Mouse (Mus musculus): ENCODE measurements around the gene Celf5. TPM values are rescaled to one million over a fixed set of nuclear protein-coding genes. Genes with fewer than 3 reads are reported as not detected.
A peak's percentile ranks its signal among the peaks of the same experiment; 100 is the strongest.

The Celf5 gene
- polyA plus RNA-seq, 1 experiment from 2014 or later: 46.6 TPM

- Histone ChIP-seq H3K4me1 (replicated peaks; ENCODE audit: control insufficient read depth, insufficient read depth, low read length) (peaks cover 16% of the 10 kb centered on the region), H3K4me3 (replicated peaks; ENCODE audit: low read length) (no peak overlapping the region; the same call in 1 of the 2 replicates), H3K36me3 (replicated peaks; ENCODE audit: control insufficient read depth, insufficient read depth) (peaks cover 33% of the 10 kb centered on the region), H3K9ac (peak overlapping the region; percentile 75; the same call in 1 of the 2 replicates), H3K4me2 (replicated peaks) (peak overlapping the region; percentile 86), H3K9me3 (ENCODE audit: control insufficient read depth, low read length) (no peaks in the 10 kb centered on the region), H3K27ac (no peak overlapping the region), H3K27me3 (ENCODE audit: control insufficient read depth, insufficient read depth, low read length) (no peaks in the 10 kb centered on the region)
- DNase-seq (ENCODE audit: low spot score) (no peak), ATAC-seq (ENCODE audit: low FRiP score) (no peak)
- WGBS: 91% methylated on average over 11 of the region's 11 CpGs
Observed at GRCm38 (mm10) chr10:81494260-81495041, 11.9 kb upstream of the Celf5 start.

GRCm38 (mm10) chr10:81493601-81494220 is 11.2 kb upstream of the Celf5 start:
- no peak overlapping the region for H3K27ac ChIP-seq
- H3K4me1 ChIP-seq (replicated peaks; ENCODE audit: control insufficient read depth, insufficient read depth, low read length): peaks cover 16% of the 10 kb centered on the region
- no peak overlapping the region for H3K9ac ChIP-seq
- WGBS: 82% methylated on average over 8 of the region's 8 CpGs
- H3K4me3 ChIP-seq (replicated peaks; ENCODE audit: low read length): no peak overlapping the region
- H3K4me2 ChIP-seq (replicated peaks): no peak overlapping the region
- no peak for DNase-seq (ENCODE audit: low spot score)
- ATAC-seq (ENCODE audit: low FRiP score): no peak
- H3K36me3 ChIP-seq (replicated peaks; ENCODE audit: control insufficient read depth, insufficient read depth): peaks cover 40% of the 10 kb centered on the region
- no peaks in the 10 kb centered on the region for H3K9me3 ChIP-seq (ENCODE audit: control insufficient read depth, low read length)
- no peaks in the 10 kb centered on the region for H3K27me3 ChIP-seq (ENCODE audit: control insufficient read depth, insufficient read depth, low read length)

- 87% methylated on average over 11 of the region's 11 CpGs for WGBS
- H3K27ac ChIP-seq: no peak overlapping the region
- no peak overlapping the region for H3K4me3 ChIP-seq (replicated peaks; ENCODE audit: low read length)
- H3K9ac ChIP-seq: no peak overlapping the region
- peaks cover 50% of the 10 kb centered on the region for H3K36me3 ChIP-seq (replicated peaks; ENCODE audit: control insufficient read depth, insufficient read depth)
- peaks cover 16% of the 10 kb centered on the region for H3K4me1 ChIP-seq (replicated peaks; ENCODE audit: control insufficient read depth, insufficient read depth, low read length)
- no peak overlapping the region for H3K4me2 ChIP-seq (replicated peaks)
- H3K27me3 ChIP-seq (ENCODE audit: control insufficient read depth, insufficient read depth, low read length): no peaks in the 10 kb centered on the region
- no peaks in the 10 kb centered on the region for H3K9me3 ChIP-seq (ENCODE audit: control insufficient read depth, low read length)
- ATAC-seq (ENCODE audit: low FRiP score) (no peak), DNase-seq (ENCODE audit: low spot score) (no peak)
Observed at GRCm38 (mm10) chr10:81492606-81493240, 10.2 kb upstream of the Celf5 start.

GRCm38 (mm10) chr10:81491018-81491417 is 8.5 kb upstream of the Celf5 start:
- no peaks in the 10 kb centered on the region for H3K27me3 ChIP-seq (ENCODE audit: control insufficient read depth, insufficient read depth, low read length)
- no peak overlapping the region for H3K27ac ChIP-seq
- H3K4me2 ChIP-seq (replicated peaks): no peak overlapping the region
- no peaks in the 10 kb centered on the region for H3K9me3 ChIP-seq (ENCODE audit: control insufficient read depth, low read length)
- ATAC-seq (ENCODE audit: low FRiP score) (no peak), DNase-seq (ENCODE audit: low spot score) (no peak)
- peaks cover 12% of the 10 kb centered on the region for H3K4me1 ChIP-seq (replicated peaks; ENCODE audit: control insufficient read depth, insufficient read depth, low read length)
- H3K36me3 ChIP-seq (replicated peaks; ENCODE audit: control insufficient read depth, insufficient read depth): peaks cover 67% of the 10 kb centered on the region
- no peak overlapping the region for H3K4me3 ChIP-seq (replicated peaks; ENCODE audit: low read length)
- 93% methylated on average over 9 of the region's 9 CpGs for WGBS
- H3K9ac ChIP-seq: no peak overlapping the region

- Histone ChIP-seq H3K9ac (no peak overlapping the region), H3K27me3 (ENCODE audit: control insufficient read depth, insufficient read depth, low read length) (no peaks in the 10 kb centered on the region), H3K36me3 (replicated peaks; ENCODE audit: control insufficient read depth, insufficient read depth) (peaks cover 68% of the 10 kb centered on the region), H3K4me3 (replicated peaks; ENCODE audit: low read length) (no peak overlapping the region), H3K9me3 (ENCODE audit: control insufficient read depth, low read length) (no peaks in the 10 kb centered on the region), H3K4me1 (replicated peaks; ENCODE audit: control insufficient read depth, insufficient read depth, low read length) (peaks cover 5% of the 10 kb centered on the region), H3K4me2 (replicated peaks) (no peak overlapping the region), H3K27ac (no peak overlapping the region)
- DNase-seq (ENCODE audit: low spot score) (no peak), ATAC-seq (ENCODE audit: low FRiP score) (no peak)
- WGBS: 84% methylated on average over 14 of the region's 14 CpGs
Observed at GRCm38 (mm10) chr10:81489941-81490340, 7.4 kb upstream of the Celf5 start.

- no peak overlapping the region for H3K27ac ChIP-seq
- H3K36me3 ChIP-seq (replicated peaks; ENCODE audit: control insufficient read depth, insufficient read depth): peaks cover 68% of the 10 kb centered on the region
- ATAC-seq (ENCODE audit: low FRiP score) (no peak), DNase-seq (ENCODE audit: low spot score) (no peak)
- no peaks in the 10 kb centered on the region for H3K9me3 ChIP-seq (ENCODE audit: control insufficient read depth, low read length)
- no peak overlapping the region for H3K4me2 ChIP-seq (replicated peaks)
- H3K4me1 ChIP-seq (replicated peaks; ENCODE audit: control insufficient read depth, insufficient read depth, low read length): peaks cover 6% of the 10 kb centered on the region; the same call in 1 of the 2 replicates
- H3K27me3 ChIP-seq (ENCODE audit: control insufficient read depth, insufficient read depth, low read length): no peaks in the 10 kb centered on the region
- no peak overlapping the region for H3K9ac ChIP-seq
- H3K4me3 ChIP-seq (replicated peaks; ENCODE audit: low read length): no peak overlapping the region
- 93% methylated on average over 11 of the region's 11 CpGs for WGBS
Observed at GRCm38 (mm10) chr10:81488081-81488480, 5.6 kb upstream of the Celf5 start.

DNA sequence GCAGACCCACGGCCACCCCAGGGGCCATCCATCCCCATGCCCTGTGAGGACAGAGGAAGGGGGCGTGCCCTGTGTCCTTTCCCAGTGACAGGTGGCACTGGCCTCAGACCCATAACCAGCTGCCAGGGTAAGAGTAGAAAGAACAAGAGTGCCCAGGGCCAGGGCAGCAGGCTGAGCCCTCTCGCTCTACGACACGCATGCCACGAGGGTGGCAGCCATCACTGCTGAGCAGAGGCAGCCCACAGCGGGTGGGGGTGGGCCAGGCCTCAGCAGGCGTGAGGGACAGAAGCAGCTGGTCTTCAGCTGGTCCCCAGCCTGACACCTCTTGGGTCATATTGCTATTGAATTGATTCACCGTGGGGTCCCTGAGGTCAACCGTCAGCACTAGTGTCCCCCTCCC is 4.0 kb upstream of the Celf5 start:
- H3K27me3 ChIP-seq (ENCODE audit: control insufficient read depth, insufficient read depth, low read length): no peaks in the 10 kb centered on the region
- peaks cover 55% of the 10 kb centered on the region for H3K36me3 ChIP-seq (replicated peaks; ENCODE audit: control insufficient read depth, insufficient read depth)
- WGBS: 73% methylated on average over 10 of the region's 10 CpGs
- H3K9ac ChIP-seq: no peak overlapping the region
- ATAC-seq (ENCODE audit: low FRiP score): no peak
- H3K9me3 ChIP-seq (ENCODE audit: control insufficient read depth, low read length): no peaks in the 10 kb centered on the region
- no peak for DNase-seq (ENCODE audit: low spot score)
- H3K27ac ChIP-seq: no peak overlapping the region
- no peak overlapping the region for H3K4me2 ChIP-seq (replicated peaks)
- no peak overlapping the region for H3K4me3 ChIP-seq (replicated peaks; ENCODE audit: low read length)
- H3K4me1 ChIP-seq (replicated peaks; ENCODE audit: control insufficient read depth, insufficient read depth, low read length): peaks cover 6% of the 10 kb centered on the region; the same call in 1 of the 2 replicates

DNA sequence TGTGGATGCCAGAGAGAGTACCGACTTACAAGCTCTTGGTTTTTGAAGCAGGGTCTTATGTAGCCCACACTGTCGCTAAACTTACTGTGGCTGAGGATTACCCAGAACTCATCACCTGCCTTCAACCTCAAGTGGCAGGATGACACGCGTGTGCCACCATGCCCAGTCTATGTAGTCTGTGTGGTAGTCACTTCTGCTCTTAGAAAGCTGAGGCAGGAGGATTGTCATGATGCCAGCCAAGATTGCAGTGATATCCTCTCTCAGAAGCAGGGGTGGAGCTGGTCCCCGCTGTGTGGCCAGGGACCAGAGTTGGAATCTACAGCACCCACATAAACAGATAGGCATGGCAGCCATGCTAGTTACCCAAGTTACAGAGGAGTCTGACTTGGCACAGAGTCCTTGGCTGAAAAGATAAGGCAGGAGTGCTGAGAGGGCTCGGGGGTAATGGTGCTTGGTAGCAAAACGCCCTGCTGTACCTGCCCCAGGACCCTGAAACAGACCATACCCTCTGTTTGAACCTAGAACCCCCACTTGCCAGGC is 3.0 kb upstream of the Celf5 start:
- H3K9ac ChIP-seq: no peak overlapping the region
- no peak overlapping the region for H3K27ac ChIP-seq
- WGBS: 78% methylated on average over 7 of the region's 7 CpGs
- peaks cover 45% of the 10 kb centered on the region for H3K36me3 ChIP-seq (replicated peaks; ENCODE audit: control insufficient read depth, insufficient read depth)
- no peaks in the 10 kb centered on the region for H3K9me3 ChIP-seq (ENCODE audit: control insufficient read depth, low read length)
- DNase-seq (ENCODE audit: low spot score) (no peak), ATAC-seq (ENCODE audit: low FRiP score) (no peak)
- peaks cover 12% of the 10 kb centered on the region for H3K4me1 ChIP-seq (replicated peaks; ENCODE audit: control insufficient read depth, insufficient read depth, low read length)
- no peak overlapping the region for H3K4me3 ChIP-seq (replicated peaks; ENCODE audit: low read length)
- H3K27me3 ChIP-seq (ENCODE audit: control insufficient read depth, insufficient read depth, low read length): no peaks in the 10 kb centered on the region
- H3K4me2 ChIP-seq (replicated peaks): no peak overlapping the region

DNA sequence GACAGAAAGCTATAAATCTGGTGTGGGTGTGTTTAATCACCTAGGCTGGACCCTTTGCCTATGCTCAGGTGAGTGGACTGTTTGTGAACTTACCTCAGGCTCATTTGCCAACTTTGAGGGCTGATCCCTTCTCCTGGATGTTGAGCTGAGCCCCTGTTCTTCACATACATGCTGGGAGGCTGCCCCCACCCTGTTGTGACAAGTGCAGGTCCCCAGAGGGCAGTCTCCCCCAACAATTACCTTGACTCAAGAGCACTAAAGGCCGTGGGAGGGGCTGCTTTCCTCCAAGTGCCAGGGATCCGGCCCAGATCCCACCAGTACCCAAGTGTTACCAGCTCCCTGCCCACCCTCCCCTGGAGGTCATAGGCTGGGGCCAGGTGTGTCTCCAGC is 2.5 kb upstream of the Celf5 start:
- DNase-seq (ENCODE audit: low spot score): no peak
- no peak overlapping the region for H3K4me2 ChIP-seq (replicated peaks)

More for the DNA sequence above, 2.5 kb upstream of the Celf5 start:
- ATAC-seq (ENCODE audit: low FRiP score): no peak
- Histone ChIP-seq H3K36me3 (replicated peaks; ENCODE audit: control insufficient read depth, insufficient read depth) (peaks cover 41% of the 10 kb centered on the region), H3K27me3 (ENCODE audit: control insufficient read depth, insufficient read depth, low read length) (no peaks in the 10 kb centered on the region), H3K9ac (0 out of 2 replicates have a peak overlapping the region, but pooled peaks have one; percentile 6), H3K9me3 (ENCODE audit: control insufficient read depth, low read length) (no peaks in the 10 kb centered on the region), H3K27ac (0 out of 2 replicates have a peak overlapping the region, but pooled peaks have one; percentile 59), H3K4me3 (replicated peaks; ENCODE audit: low read length) (no peak overlapping the region), H3K4me1 (replicated peaks; ENCODE audit: control insufficient read depth, insufficient read depth, low read length) (peaks cover 17% of the 10 kb centered on the region)
- 41% methylated on average over 2 of the region's 2 CpGs for WGBS
